Mouse (Mus musculus): ENCODE measurements around the gene Zfp966.
"Not testable (repeated sequence)": the region's sequence is repeated elsewhere in the genome, so short reads cannot be mapped to it uniquely, and the experiment has no call there.

The Zfp966 gene

GRCm38 (mm10) chr2:175931000-175931399, at the start of gene Zfp966:
TSS of gene Zfp966 (minus strand) at chr2:175931100.
- not testable (repeated sequence) for DNase-seq (ENCODE audit: low spot score)

GRCm38 (mm10) chr2:175965031-175965430, 34.1 kb upstream of the Zfp966 start, which contains the start of gene Gm2026:
TSS of gene Gm2026 (plus strand) at chr2:175965331.
- not testable (repeated sequence) for DNase-seq (ENCODE audit: low spot score)

- DNase-seq (ENCODE audit: low spot score) = not testable (repeated sequence)
Observed at GRCm38 (mm10) chr2:175869024-175869423, 61.9 kb downstream of the Zfp966 start, which contains the start of gene Gm6710. TSS of gene Gm6710 (plus strand) at chr2:175869219.

Data from lung, postnatal 25 days (tissue).